Mouse (Mus musculus): ENCODE measurements around the gene Triobp. TPM values are rescaled to one million over a fixed set of nuclear protein-coding genes. Genes with fewer than 3 reads are reported as not detected.
A peak's percentile ranks its signal among the peaks of the same experiment; 100 is the strongest.

The Triobp gene
- polyA plus RNA-seq (2015; fragmentation: Nextera tagmentation; extraction: Ambion mirVana), result 47.9 and 53.7 TPM in 2 replicates

GRCm38 (mm10) chr15:78947657-78948056 is at the start of gene Triobp:
Gene Triobp (plus strand): TSS chr15:78947724.
- H3K4me3 ChIP-seq (ENCODE audit: low read length), result peak within 1 kb of the TSS; percentile 54
- H3K27ac ChIP-seq (ENCODE audit: low read length), result peak within 1 kb of the TSS; percentile 31; the same call in 1 of the 2 replicates
- H3K36me3 ChIP-seq (ENCODE audit: control insufficient read depth, insufficient read depth), result no peaks in the 10 kb centered on the region
- peak; percentile 97 for ATAC-seq (replicated peaks; ENCODE audit: extremely low read depth, insufficient read depth, low FRiP score)
- H3K9ac ChIP-seq (ENCODE audit: low read length), result peak within 1 kb of the TSS; percentile 73
- H3K9me3 ChIP-seq (replicated peaks; ENCODE audit: control insufficient read depth, low read length), result no peaks in the 10 kb centered on the region
- peaks cover 6% of the 10 kb centered on the region for H3K27me3 ChIP-seq (ENCODE audit: control insufficient read depth, insufficient read depth, low read length)
- WGBS, result under 1% methylated on average over 24 of the region's 24 CpGs
- peak within 1 kb of the TSS; percentile 85 for H3K4me2 ChIP-seq (ENCODE audit: low read depth, low read length)
- peaks cover 6% of the 10 kb centered on the region for H3K4me1 ChIP-seq (ENCODE audit: control insufficient read depth, insufficient read depth, low read length)

- H3K4me3 ChIP-seq (ENCODE audit: low read length), result peak overlapping the region; percentile 10; the same call in 1 of the 2 replicates
- no peak; the same call in 1 of the 2 replicates for ATAC-seq (replicated peaks; ENCODE audit: extremely low read depth, insufficient read depth, low FRiP score)
- WGBS, result 40% methylated on average over 6 of the region's 6 CpGs
Observed at GRCm38 (mm10) chr15:78898507-78899001, 49.0 kb upstream of the Triobp start.

GRCm38 (mm10) chr15:78899409-78899739 is 48.1 kb upstream of the Triobp start, which contains the start of gene Gm49510:
Gene Gm49510 (plus strand): TSS chr15:78899667.
- no peak for ATAC-seq (replicated peaks; ENCODE audit: extremely low read depth, insufficient read depth, low FRiP score)
- Histone ChIP-seq H3K36me3 (ENCODE audit: control insufficient read depth, insufficient read depth) (no peaks in the 10 kb centered on the region; the same call in 1 of the 2 replicates), H3K9ac (ENCODE audit: low read length) (peak within 1 kb of the TSS; percentile 86), H3K27me3 (ENCODE audit: control insufficient read depth, insufficient read depth, low read length) (no peaks in the 10 kb centered on the region), H3K4me1 (ENCODE audit: control insufficient read depth, insufficient read depth, low read length) (peaks cover 41% of the 10 kb centered on the region), H3K27ac (ENCODE audit: low read length) (peak within 1 kb of the TSS; percentile 80), H3K9me3 (replicated peaks; ENCODE audit: control insufficient read depth, low read length) (no peaks in the 10 kb centered on the region), H3K4me2 (ENCODE audit: low read depth, low read length) (peak within 1 kb of the TSS; percentile 89), H3K4me3 (ENCODE audit: low read length) (peak within 1 kb of the TSS; percentile 83)
- 2% methylated on average over 20 of the region's 20 CpGs for WGBS

More at GRCm38 (mm10) chr15:78898507-78899001, 49.0 kb upstream of the Triobp start:
- Histone ChIP-seq H3K9me3 (replicated peaks; ENCODE audit: control insufficient read depth, low read length) (no peaks in the 10 kb centered on the region), H3K9ac (ENCODE audit: low read length) (peak overlapping the region; percentile 17; the same call in 1 of the 2 replicates), H3K4me2 (ENCODE audit: low read depth, low read length) (peak overlapping the region; percentile 89), H3K27me3 (ENCODE audit: control insufficient read depth, insufficient read depth, low read length) (no peaks in the 10 kb centered on the region), H3K4me1 (ENCODE audit: control insufficient read depth, insufficient read depth, low read length) (peaks cover 49% of the 10 kb centered on the region), H3K27ac (ENCODE audit: low read length) (peak overlapping the region; percentile 60), H3K36me3 (ENCODE audit: control insufficient read depth, insufficient read depth) (0 out of 2 replicates have a peak, but pooled peaks cover 3% of the 10 kb centered on the region)

DNA sequence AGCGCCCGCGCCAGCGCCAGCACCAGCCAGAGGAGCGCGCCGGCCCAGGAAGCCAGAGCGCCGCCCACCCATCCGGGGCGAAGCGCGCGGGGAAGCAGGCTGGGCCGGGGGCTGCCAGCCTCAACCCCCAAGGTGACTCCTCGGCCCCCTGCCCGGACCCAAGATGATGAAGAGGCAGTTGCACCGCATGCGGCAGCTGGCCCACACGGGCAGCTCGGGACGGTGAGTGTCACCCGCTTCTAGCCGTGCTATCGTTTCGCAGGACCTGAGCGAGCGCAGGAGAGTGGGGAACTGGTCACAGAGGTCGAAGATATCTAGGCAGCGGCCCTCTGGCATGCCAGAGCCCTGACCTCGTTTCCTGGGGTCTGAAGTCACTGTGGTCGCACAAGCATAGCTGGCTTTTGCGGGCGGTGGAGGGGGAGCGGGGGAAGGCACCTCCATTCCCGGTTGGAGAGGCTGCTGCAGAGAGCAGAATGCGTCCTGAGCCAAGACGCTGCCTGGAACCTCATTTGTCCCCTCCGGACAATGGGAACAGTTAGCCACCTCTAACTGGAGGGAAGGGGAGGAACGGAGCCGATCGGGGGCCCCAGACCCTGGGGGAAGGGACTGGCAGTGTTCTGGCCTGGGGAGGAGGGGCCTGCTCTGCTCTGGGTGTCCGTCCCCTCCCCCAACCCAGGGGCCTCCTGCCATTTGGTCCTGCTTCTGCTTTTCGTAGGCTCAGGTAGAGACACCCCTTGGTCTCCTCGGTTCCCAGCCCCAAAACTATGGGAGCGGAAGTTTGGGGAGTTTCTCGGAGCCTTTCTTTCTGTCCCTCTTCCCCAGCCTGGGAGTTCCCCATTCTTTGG is 47.6 kb upstream of the Triobp start, which contains the start of gene Sh3bp1:
Gene Sh3bp1, plus strand, starts transcription at position 29 of the 845 bp plus-strand sequence.
- 1% methylated on average over 47 of the region's 47 CpGs for WGBS
- Histone ChIP-seq H3K4me1 (ENCODE audit: control insufficient read depth, insufficient read depth, low read length) (peaks cover 41% of the 10 kb centered on the region), H3K4me2 (ENCODE audit: low read depth, low read length) (peak within 1 kb of the TSS; percentile 89), H3K4me3 (ENCODE audit: low read length) (peak within 1 kb of the TSS; percentile 83), H3K27me3 (ENCODE audit: control insufficient read depth, insufficient read depth, low read length) (no peaks in the 10 kb centered on the region), H3K27ac (ENCODE audit: low read length) (peak within 1 kb of the TSS; percentile 80), H3K9me3 (replicated peaks; ENCODE audit: control insufficient read depth, low read length) (no peaks in the 10 kb centered on the region), H3K9ac (ENCODE audit: low read length) (peak within 1 kb of the TSS; percentile 86), H3K36me3 (ENCODE audit: control insufficient read depth, insufficient read depth) (peaks cover 4% of the 10 kb centered on the region; the same call in 1 of the 2 replicates)
- ATAC-seq (replicated peaks; ENCODE audit: extremely low read depth, insufficient read depth, low FRiP score), result peak; percentile 68

DNA sequence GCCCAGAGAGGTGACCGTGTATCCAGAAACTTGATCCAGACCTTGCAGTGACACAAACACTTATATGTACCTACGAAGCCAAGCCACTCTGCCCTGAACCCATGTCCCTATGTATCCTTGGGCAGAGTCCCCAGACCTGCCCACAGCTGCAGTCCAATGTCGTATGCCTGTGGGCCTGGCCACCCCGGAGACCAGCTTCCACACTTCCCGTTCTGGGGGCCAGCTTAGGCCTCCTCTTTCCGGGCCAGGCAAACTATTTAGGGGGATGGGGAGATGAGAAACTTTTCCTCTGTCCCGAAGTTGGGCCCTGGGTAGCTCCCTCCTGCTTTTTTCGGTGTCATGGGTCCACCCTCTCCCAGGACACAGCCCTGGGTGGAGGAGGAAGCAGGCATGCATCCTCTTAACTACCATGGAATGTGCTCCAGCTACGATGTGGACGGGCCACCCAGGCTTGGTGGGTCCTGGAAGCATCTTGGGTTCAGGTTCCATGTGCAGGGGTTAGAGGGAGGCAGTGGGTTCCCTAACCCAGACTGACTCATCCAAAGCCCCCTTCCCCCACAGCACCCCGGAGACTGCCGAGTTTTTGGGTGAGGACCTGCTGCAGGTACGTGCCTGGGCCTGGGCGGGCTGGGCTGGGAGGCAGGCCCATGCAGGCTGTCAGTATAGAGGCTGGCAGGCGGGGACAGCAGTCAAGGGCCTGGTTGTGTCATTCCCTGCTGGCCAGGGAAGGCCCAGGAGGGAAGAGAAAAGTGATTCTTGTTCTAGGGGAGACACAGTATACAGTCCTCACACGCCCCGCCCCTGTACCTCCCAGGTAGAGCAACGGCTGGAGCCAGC is 46.7 kb upstream of the Triobp start:
- ATAC-seq (replicated peaks; ENCODE audit: extremely low read depth, insufficient read depth, low FRiP score), result no peak
- Histone ChIP-seq H3K4me3 (ENCODE audit: low read length) (peak overlapping the region; percentile 83), H3K36me3 (ENCODE audit: control insufficient read depth, insufficient read depth) (peaks cover 6% of the 10 kb centered on the region; the same call in 1 of the 2 replicates), H3K4me2 (ENCODE audit: low read depth, low read length) (peak overlapping the region; percentile 89), H3K4me1 (ENCODE audit: control insufficient read depth, insufficient read depth, low read length) (peaks cover 41% of the 10 kb centered on the region), H3K27me3 (ENCODE audit: control insufficient read depth, insufficient read depth, low read length) (no peaks in the 10 kb centered on the region), H3K9me3 (replicated peaks; ENCODE audit: control insufficient read depth, low read length) (no peaks in the 10 kb centered on the region), H3K9ac (ENCODE audit: low read length) (peak overlapping the region; percentile 86), H3K27ac (ENCODE audit: low read length) (peak overlapping the region; percentile 80)
- WGBS, result 21% methylated on average over 18 of the region's 18 CpGs

DNA sequence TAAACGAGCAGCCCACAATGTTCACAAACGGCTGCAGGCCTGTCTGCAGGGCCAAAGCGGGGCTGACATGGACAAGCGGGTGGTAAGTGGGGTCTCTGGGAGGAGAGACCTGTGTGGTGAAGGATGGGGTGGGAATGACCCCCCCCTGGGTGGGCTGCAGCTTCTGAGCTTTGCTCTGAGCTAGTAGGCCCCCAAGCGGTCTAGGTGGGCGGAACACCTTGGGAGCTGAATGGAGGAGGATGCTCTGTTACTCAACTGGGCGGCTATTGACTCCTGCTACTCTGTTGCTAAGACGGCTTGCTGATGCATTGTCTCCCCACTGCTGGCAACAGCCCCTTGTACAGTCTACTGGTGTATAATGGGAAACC is 46.1 kb upstream of the Triobp start:
- ATAC-seq (replicated peaks; ENCODE audit: extremely low read depth, insufficient read depth, low FRiP score), result no peak
- Histone ChIP-seq H3K27me3 (ENCODE audit: control insufficient read depth, insufficient read depth, low read length) (no peaks in the 10 kb centered on the region), H3K27ac (ENCODE audit: low read length) (peak overlapping the region; percentile 80; the same call in 1 of the 2 replicates), H3K9ac (ENCODE audit: low read length) (peak overlapping the region; percentile 86), H3K4me3 (ENCODE audit: low read length) (peak overlapping the region; percentile 83), H3K36me3 (ENCODE audit: control insufficient read depth, insufficient read depth) (peaks cover 10% of the 10 kb centered on the region), H3K9me3 (replicated peaks; ENCODE audit: control insufficient read depth, low read length) (no peaks in the 10 kb centered on the region), H3K4me2 (ENCODE audit: low read depth, low read length) (peak overlapping the region; percentile 89), H3K4me1 (ENCODE audit: control insufficient read depth, insufficient read depth, low read length) (peaks cover 39% of the 10 kb centered on the region)
- 62% methylated on average over 8 of the region's 8 CpGs for WGBS

DNA sequence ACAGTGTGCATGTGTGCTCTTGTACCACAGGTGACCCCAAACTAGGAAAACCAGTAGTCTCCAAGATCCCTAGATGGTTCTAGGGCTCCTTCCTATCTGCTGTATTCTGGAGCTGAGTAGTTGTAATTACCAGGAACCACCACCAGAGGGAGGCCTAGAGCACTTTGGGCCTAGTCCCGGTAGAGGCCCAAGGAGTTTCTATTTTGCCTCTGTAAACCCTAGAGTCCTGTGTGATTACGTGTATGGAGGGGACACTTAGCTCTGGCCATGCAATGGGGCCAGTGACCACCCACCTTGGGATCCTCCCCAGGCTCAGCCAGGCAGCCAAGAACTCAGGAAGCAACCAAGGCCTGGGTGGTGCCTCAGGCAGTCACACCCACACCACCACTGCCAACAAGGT is 44.3 kb upstream of the Triobp start:
- Histone ChIP-seq H3K36me3 (ENCODE audit: control insufficient read depth, insufficient read depth) (peaks cover 23% of the 10 kb centered on the region), H3K27ac (ENCODE audit: low read length) (no peak overlapping the region), H3K9ac (ENCODE audit: low read length) (peak overlapping the region; percentile 62), H3K4me1 (ENCODE audit: control insufficient read depth, insufficient read depth, low read length) (peaks cover 24% of the 10 kb centered on the region), H3K27me3 (ENCODE audit: control insufficient read depth, insufficient read depth, low read length) (no peaks in the 10 kb centered on the region), H3K9me3 (replicated peaks; ENCODE audit: control insufficient read depth, low read length) (no peaks in the 10 kb centered on the region), H3K4me3 (ENCODE audit: low read length) (no peak overlapping the region), H3K4me2 (ENCODE audit: low read depth, low read length) (no peak overlapping the region)
- no peak for ATAC-seq (replicated peaks; ENCODE audit: extremely low read depth, insufficient read depth, low FRiP score)
- 18% methylated on average over 2 of the region's 2 CpGs for WGBS

DNA sequence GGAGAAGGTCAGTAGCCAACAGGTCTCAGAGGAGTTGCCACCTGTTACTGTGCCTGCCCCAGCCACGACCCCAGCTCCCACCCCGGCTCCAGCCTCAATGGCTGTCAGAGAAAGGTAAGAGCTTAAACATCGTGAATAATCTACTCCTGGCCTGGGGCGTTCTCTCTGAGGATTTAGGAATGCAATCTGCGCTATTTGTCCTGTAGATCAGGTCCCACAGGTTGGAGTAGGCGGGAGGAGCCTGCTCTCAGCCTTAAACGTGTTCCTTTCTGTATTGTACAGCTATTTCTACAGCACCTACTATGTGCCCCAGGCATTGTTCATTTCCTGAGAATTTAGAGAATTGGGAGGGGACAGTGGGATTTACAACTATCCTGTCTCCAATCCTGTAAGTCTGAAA is 39.1 kb upstream of the Triobp start:
- H3K4me2 ChIP-seq (ENCODE audit: low read depth, low read length), result no peak overlapping the region
- H3K36me3 ChIP-seq (ENCODE audit: control insufficient read depth, insufficient read depth), result peaks cover 32% of the 10 kb centered on the region
- no peak overlapping the region for H3K4me3 ChIP-seq (ENCODE audit: low read length)
- WGBS, result 78% methylated on average over 7 of the region's 7 CpGs
- H3K4me1 ChIP-seq (ENCODE audit: control insufficient read depth, insufficient read depth, low read length), result 0 out of 2 replicates have a peak, but pooled peaks cover 1% of the 10 kb centered on the region
- H3K9ac ChIP-seq (ENCODE audit: low read length), result no peak overlapping the region
- no peaks in the 10 kb centered on the region for H3K9me3 ChIP-seq (replicated peaks; ENCODE audit: control insufficient read depth, low read length)
- no peak overlapping the region for H3K27ac ChIP-seq (ENCODE audit: low read length)
- H3K27me3 ChIP-seq (ENCODE audit: control insufficient read depth, insufficient read depth, low read length), result no peaks in the 10 kb centered on the region
- ATAC-seq (replicated peaks; ENCODE audit: extremely low read depth, insufficient read depth, low FRiP score), result no peak

Data from heart, embryonic 16.5 days (tissue).